Mouse (Mus musculus): ENCODE measurements at regions not wholly inside any gene's neighbourhood (a gene's known extent, or its start where the extent isn't known, plus 50 kb on each side); places are given as distances from the start of the nearest gene placed in this dataset.

- Histone ChIP-seq H3K4me3 (ENCODE audit: low read depth, low read length) (no peak overlapping the region), H3K27me3 (replicated peaks; ENCODE audit: insufficient read depth, low read length) (no peaks in the 10 kb centered on the region), H3K9ac (replicated peaks; ENCODE audit: low read depth) (no peak overlapping the region), H3K4me1 (ENCODE audit: insufficient read depth, low read depth, low read length) (no peaks in the 10 kb centered on the region), H3K27ac (ENCODE audit: low read length) (no peak overlapping the region), H3K4me2 (replicated peaks; ENCODE audit: low read depth, low read length) (no peak overlapping the region), H3K9me3 (ENCODE audit: low read length) (no peaks in the 10 kb centered on the region), H3K36me3 (ENCODE audit: insufficient read depth, low read length) (no peaks in the 10 kb centered on the region)
- DNase-seq (ENCODE audit: low spot score): no peak
- TF ChIP-seq CTCF (IDR thresholded peaks at IDR 0.05): no peak
- TF ChIP-seq EP300 (IDR thresholded peaks at IDR 0.05): no peak
- 67% methylated on average over 7 of the region's 7 CpGs for WGBS
- ATAC-seq: no peak
These were observed 232.9 kb downstream of the Zfp619 start for GRCm38 (mm10) chr7:39750448-39750847.

- Histone ChIP-seq H3K4me2 (replicated peaks; ENCODE audit: low read depth, low read length) (no peak overlapping the region), H3K36me3 (ENCODE audit: insufficient read depth, low read length) (no peaks in the 10 kb centered on the region), H3K9me3 (ENCODE audit: low read length) (no peaks in the 10 kb centered on the region), H3K4me3 (ENCODE audit: low read depth, low read length) (no peak overlapping the region), H3K27ac (ENCODE audit: low read length) (no peak overlapping the region), H3K4me1 (ENCODE audit: insufficient read depth, low read depth, low read length) (no peaks in the 10 kb centered on the region), H3K9ac (replicated peaks; ENCODE audit: low read depth) (no peak overlapping the region), H3K27me3 (replicated peaks; ENCODE audit: insufficient read depth, low read length) (no peaks in the 10 kb centered on the region)
- WGBS: 70% methylated on average over 2 of the region's 2 CpGs
- TF ChIP-seq EP300 (IDR thresholded peaks at IDR 0.05) (no peak), CTCF (IDR thresholded peaks at IDR 0.05) (no peak)
- DNase-seq (ENCODE audit: low spot score) (no peak), ATAC-seq (no peak)
These were observed 246.8 kb downstream of the Zfp619 start for GRCm38 (mm10) chr7:39764366-39764765.

- no peak for ATAC-seq
- 84% methylated on average over 5 of the region's 5 CpGs for WGBS
- no peak for TF ChIP-seq CTCF (IDR thresholded peaks at IDR 0.05)
- no peak for TF ChIP-seq EP300 (IDR thresholded peaks at IDR 0.05)
These were observed 247.5 kb downstream of the Zfp619 start for GRCm38 (mm10) chr7:39765094-39765493.

GRCm38 (mm10) chr7:39773291-39773690, 255.7 kb downstream of the Zfp619 start:
- Histone ChIP-seq H3K4me3 (ENCODE audit: low read depth, low read length) (no peak overlapping the region), H3K4me2 (replicated peaks; ENCODE audit: low read depth, low read length) (no peak overlapping the region), H3K9me3 (ENCODE audit: low read length) (no peaks in the 10 kb centered on the region), H3K27ac (ENCODE audit: low read length) (no peak overlapping the region), H3K4me1 (ENCODE audit: insufficient read depth, low read depth, low read length) (no peaks in the 10 kb centered on the region), H3K27me3 (replicated peaks; ENCODE audit: insufficient read depth, low read length) (no peaks in the 10 kb centered on the region), H3K36me3 (ENCODE audit: insufficient read depth, low read length) (no peaks in the 10 kb centered on the region), H3K9ac (replicated peaks; ENCODE audit: low read depth) (no peak overlapping the region)
- DNase-seq (ENCODE audit: low spot score) (no peak), ATAC-seq (no peak)
- whole genome bisulfite sequencing: 86% methylated on average over 6 of the region's 6 CpGs
- TF ChIP-seq CTCF (IDR thresholded peaks at IDR 0.05) (no peak), EP300 (IDR thresholded peaks at IDR 0.05) (no peak)

More at GRCm38 (mm10) chr7:39765094-39765493, 247.5 kb downstream of the Zfp619 start:
- H3K4me3 ChIP-seq (ENCODE audit: low read depth, low read length): no peak overlapping the region
- no peak overlapping the region for H3K4me2 ChIP-seq (replicated peaks; ENCODE audit: low read depth, low read length)
- no peaks in the 10 kb centered on the region for H3K9me3 ChIP-seq (ENCODE audit: low read length)
- no peaks in the 10 kb centered on the region for H3K4me1 ChIP-seq (ENCODE audit: insufficient read depth, low read depth, low read length)
- H3K27ac ChIP-seq (ENCODE audit: low read length): no peak overlapping the region
- no peaks in the 10 kb centered on the region for H3K27me3 ChIP-seq (replicated peaks; ENCODE audit: insufficient read depth, low read length)
- no peaks in the 10 kb centered on the region for H3K36me3 ChIP-seq (ENCODE audit: insufficient read depth, low read length)
- no peak for DNase-seq (ENCODE audit: low spot score)
- H3K9ac ChIP-seq (replicated peaks; ENCODE audit: low read depth): no peak overlapping the region

- TF ChIP-seq EP300 (IDR thresholded peaks at IDR 0.05): no peak
- TF ChIP-seq CTCF (IDR thresholded peaks at IDR 0.05): no peak
- Histone ChIP-seq H3K4me1 (ENCODE audit: insufficient read depth, low read depth, low read length) (no peaks in the 10 kb centered on the region), H3K4me3 (ENCODE audit: low read depth, low read length) (no peak overlapping the region), H3K9me3 (ENCODE audit: low read length) (no peaks in the 10 kb centered on the region), H3K9ac (replicated peaks; ENCODE audit: low read depth) (no peak overlapping the region), H3K36me3 (ENCODE audit: insufficient read depth, low read length) (no peaks in the 10 kb centered on the region), H3K4me2 (replicated peaks; ENCODE audit: low read depth, low read length) (no peak overlapping the region), H3K27me3 (replicated peaks; ENCODE audit: insufficient read depth, low read length) (no peaks in the 10 kb centered on the region), H3K27ac (ENCODE audit: low read length) (no peak overlapping the region)
- no peak for ATAC-seq
- WGBS: 66% methylated on average over 4 of the region's 4 CpGs
- no peak for DNase-seq (ENCODE audit: low spot score)
These were observed 271.8 kb downstream of the Zfp619 start for GRCm38 (mm10) chr7:39789321-39789720.

GRCm38 (mm10) chr7:39789880-39790279, 272.3 kb downstream of the Zfp619 start:
- Histone ChIP-seq H3K9me3 (ENCODE audit: low read length) (no peaks in the 10 kb centered on the region), H3K27me3 (replicated peaks; ENCODE audit: insufficient read depth, low read length) (no peaks in the 10 kb centered on the region), H3K27ac (ENCODE audit: low read length) (no peak overlapping the region), H3K36me3 (ENCODE audit: insufficient read depth, low read length) (no peaks in the 10 kb centered on the region), H3K4me3 (ENCODE audit: low read depth, low read length) (no peak overlapping the region), H3K4me1 (ENCODE audit: insufficient read depth, low read depth, low read length) (no peaks in the 10 kb centered on the region), H3K4me2 (replicated peaks; ENCODE audit: low read depth, low read length) (no peak overlapping the region), H3K9ac (replicated peaks; ENCODE audit: low read depth) (no peak overlapping the region)
- 77% methylated on average over 4 of the region's 4 CpGs for WGBS
- TF ChIP-seq CTCF (IDR thresholded peaks at IDR 0.05): no peak
- TF ChIP-seq EP300 (IDR thresholded peaks at IDR 0.05): no peak
- no peak for DNase-seq (ENCODE audit: low spot score)
- no peak for ATAC-seq

GRCm38 (mm10) chr7:39794751-39795150, 277.2 kb downstream of the Zfp619 start:
- H3K9me3 ChIP-seq (ENCODE audit: low read length): no peaks in the 10 kb centered on the region
- TF ChIP-seq EP300 (IDR thresholded peaks at IDR 0.05) (no peak), CTCF (IDR thresholded peaks at IDR 0.05) (no peak)
- no peak overlapping the region for H3K4me3 ChIP-seq (ENCODE audit: low read depth, low read length)
- DNase-seq (ENCODE audit: low spot score) (no peak), ATAC-seq (no peak)
- no peaks in the 10 kb centered on the region for H3K36me3 ChIP-seq (ENCODE audit: insufficient read depth, low read length)
- no peak overlapping the region for H3K9ac ChIP-seq (replicated peaks; ENCODE audit: low read depth)
- no peak overlapping the region for H3K4me2 ChIP-seq (replicated peaks; ENCODE audit: low read depth, low read length)
- no peak overlapping the region for H3K27ac ChIP-seq (ENCODE audit: low read length)
- H3K27me3 ChIP-seq (replicated peaks; ENCODE audit: insufficient read depth, low read length): no peaks in the 10 kb centered on the region
- 72% methylated on average over 3 of the region's 3 CpGs for WGBS
- no peaks in the 10 kb centered on the region for H3K4me1 ChIP-seq (ENCODE audit: insufficient read depth, low read depth, low read length)
